Mouse (Mus musculus): ENCODE data around the gene Hydin. TPM values are rescaled to one million over a fixed set of nuclear protein-coding genes. Genes with fewer than 3 reads are reported as not detected.
"Not testable (repeated sequence)": the region's sequence is repeated elsewhere in the genome, so short reads cannot be mapped to it uniquely, and the experiment has no call there.

Gene Hydin
- polyA plus RNA-seq, 2 experiments = 0.01 TPM; not detected in 1

GRCm38 (mm10) chr8:110350725-110351124, 83.9 kb downstream of the Hydin start:
- H3K27me3 ChIP-seq (ENCODE audit: control insufficient read depth, insufficient read depth, low read length) = no peaks in the 10 kb centered on the region
- DNase-seq (ENCODE audit: low spot score) (no peak), ATAC-seq (ENCODE audit: low FRiP score, low read depth) (no peak)
- no peak for TF ChIP-seq POLR2A (IDR thresholded peaks at IDR 0.05; ENCODE audit: borderline replicate concordance, extremely low read depth, insufficient read depth, insufficient read length)
- H3K4me1 ChIP-seq (ENCODE audit: control insufficient read depth, insufficient read depth, low read length) = no peaks in the 10 kb centered on the region
- 86% methylated on average over 3 of the region's 3 CpGs for WGBS
- no peak overlapping the region for H3K9ac ChIP-seq (ENCODE audit: low read depth, low read length, severe bottlenecking)
- no peak overlapping the region for H3K27ac ChIP-seq (replicated peaks; ENCODE audit: low read depth, low read length)
- H3K4me2 ChIP-seq (replicated peaks; ENCODE audit: low read depth, low read length, severe bottlenecking) = no peak overlapping the region
- H3K36me3 ChIP-seq (ENCODE audit: control insufficient read depth, insufficient read depth, low read length) = no peaks in the 10 kb centered on the region
- no peak overlapping the region for H3K4me3 ChIP-seq (replicated peaks; ENCODE audit: low read length)
- H3K9me3 ChIP-seq (ENCODE audit: control insufficient read depth, low read length) = no peaks in the 10 kb centered on the region

GRCm38 (mm10) chr8:110351909-110352308, 85.1 kb downstream of the Hydin start:
- Histone ChIP-seq H3K27me3 (ENCODE audit: control insufficient read depth, insufficient read depth, low read length) (no peaks in the 10 kb centered on the region), H3K9me3 (ENCODE audit: control insufficient read depth, low read length) (no peaks in the 10 kb centered on the region), H3K4me1 (ENCODE audit: control insufficient read depth, insufficient read depth, low read length) (no peaks in the 10 kb centered on the region), H3K36me3 (ENCODE audit: control insufficient read depth, insufficient read depth, low read length) (no peaks in the 10 kb centered on the region), H3K4me2 (replicated peaks; ENCODE audit: low read depth, low read length, severe bottlenecking) (no peak overlapping the region), H3K4me3 (replicated peaks; ENCODE audit: low read length) (no peak overlapping the region), H3K9ac (ENCODE audit: low read depth, low read length, severe bottlenecking) (no peak overlapping the region), H3K27ac (replicated peaks; ENCODE audit: low read depth, low read length) (no peak overlapping the region)
- ATAC-seq (ENCODE audit: low FRiP score, low read depth) (no peak), DNase-seq (ENCODE audit: low spot score) (no peak)
- TF ChIP-seq POLR2A (IDR thresholded peaks at IDR 0.05; ENCODE audit: borderline replicate concordance, extremely low read depth, insufficient read depth, insufficient read length) = no peak
- WGBS = 79% methylated on average over 5 of the region's 5 CpGs

- H3K4me1 ChIP-seq (ENCODE audit: control insufficient read depth, insufficient read depth, low read length) = no peaks in the 10 kb centered on the region
These were observed 96.2 kb downstream of the Hydin start for GRCm38 (mm10) chr8:110362975-110363374.

GRCm38 (mm10) chr8:110372836-110373235, 106.1 kb downstream of the Hydin start:
- Histone ChIP-seq H3K9me3 (ENCODE audit: control insufficient read depth, low read length) (no peaks in the 10 kb centered on the region), H3K36me3 (ENCODE audit: control insufficient read depth, insufficient read depth, low read length) (no peaks in the 10 kb centered on the region), H3K27ac (replicated peaks; ENCODE audit: low read depth, low read length) (no peak overlapping the region), H3K27me3 (ENCODE audit: control insufficient read depth, insufficient read depth, low read length) (no peaks in the 10 kb centered on the region), H3K4me2 (replicated peaks; ENCODE audit: low read depth, low read length, severe bottlenecking) (no peak overlapping the region), H3K4me3 (replicated peaks; ENCODE audit: low read length) (no peak overlapping the region), H3K9ac (ENCODE audit: low read depth, low read length, severe bottlenecking) (no peak overlapping the region), H3K4me1 (ENCODE audit: control insufficient read depth, insufficient read depth, low read length) (no peaks in the 10 kb centered on the region)
- no peak for DNase-seq (ENCODE audit: low spot score)
- TF ChIP-seq POLR2A (IDR thresholded peaks at IDR 0.05; ENCODE audit: borderline replicate concordance, extremely low read depth, insufficient read depth, insufficient read length) = no peak
- ATAC-seq (ENCODE audit: low FRiP score, low read depth) = no peak
- 85% methylated on average over 13 of the region's 13 CpGs for WGBS

More at GRCm38 (mm10) chr8:110362975-110363374, 96.2 kb downstream of the Hydin start:
- Histone ChIP-seq H3K4me3 (replicated peaks; ENCODE audit: low read length) (no peak overlapping the region), H3K27ac (replicated peaks; ENCODE audit: low read depth, low read length) (no peak overlapping the region), H3K4me2 (replicated peaks; ENCODE audit: low read depth, low read length, severe bottlenecking) (no peak overlapping the region), H3K9me3 (ENCODE audit: control insufficient read depth, low read length) (no peaks in the 10 kb centered on the region), H3K36me3 (ENCODE audit: control insufficient read depth, insufficient read depth, low read length) (no peaks in the 10 kb centered on the region), H3K27me3 (ENCODE audit: control insufficient read depth, insufficient read depth, low read length) (no peaks in the 10 kb centered on the region), H3K9ac (ENCODE audit: low read depth, low read length, severe bottlenecking) (no peak overlapping the region)
- DNase-seq (ENCODE audit: low spot score) (no peak), ATAC-seq (ENCODE audit: low FRiP score, low read depth) (no peak)
- 84% methylated on average over 4 of the region's 4 CpGs for WGBS
- no peak for TF ChIP-seq POLR2A (IDR thresholded peaks at IDR 0.05; ENCODE audit: borderline replicate concordance, extremely low read depth, insufficient read depth, insufficient read length)

- Histone ChIP-seq H3K9me3 (ENCODE audit: control insufficient read depth, low read length) (no peaks in the 10 kb centered on the region), H3K4me3 (replicated peaks; ENCODE audit: low read length) (no peak overlapping the region), H3K36me3 (ENCODE audit: control insufficient read depth, insufficient read depth, low read length) (no peaks in the 10 kb centered on the region), H3K4me2 (replicated peaks; ENCODE audit: low read depth, low read length, severe bottlenecking) (no peak overlapping the region), H3K27ac (replicated peaks; ENCODE audit: low read depth, low read length) (no peak overlapping the region), H3K4me1 (ENCODE audit: control insufficient read depth, insufficient read depth, low read length) (no peaks in the 10 kb centered on the region), H3K27me3 (ENCODE audit: control insufficient read depth, insufficient read depth, low read length) (no peaks in the 10 kb centered on the region), H3K9ac (ENCODE audit: low read depth, low read length, severe bottlenecking) (no peak overlapping the region)
- 89% methylated on average over 4 of the region's 4 CpGs for WGBS
- DNase-seq (ENCODE audit: low spot score) = no peak
- no peak for TF ChIP-seq POLR2A (IDR thresholded peaks at IDR 0.05; ENCODE audit: borderline replicate concordance, extremely low read depth, insufficient read depth, insufficient read length)
- ATAC-seq (ENCODE audit: low FRiP score, low read depth) = no peak
These were observed 106.9 kb downstream of the Hydin start for GRCm38 (mm10) chr8:110373695-110374094.

- Histone ChIP-seq H3K9me3 (ENCODE audit: control insufficient read depth, low read length) (no peaks in the 10 kb centered on the region), H3K36me3 (ENCODE audit: control insufficient read depth, insufficient read depth, low read length) (no peaks in the 10 kb centered on the region), H3K27ac (replicated peaks; ENCODE audit: low read depth, low read length) (no peak overlapping the region), H3K27me3 (ENCODE audit: control insufficient read depth, insufficient read depth, low read length) (no peaks in the 10 kb centered on the region), H3K9ac (ENCODE audit: low read depth, low read length, severe bottlenecking) (no peak overlapping the region), H3K4me2 (replicated peaks; ENCODE audit: low read depth, low read length, severe bottlenecking) (no peak overlapping the region), H3K4me1 (ENCODE audit: control insufficient read depth, insufficient read depth, low read length) (no peaks in the 10 kb centered on the region), H3K4me3 (replicated peaks; ENCODE audit: low read length) (no peak overlapping the region)
- DNase-seq (ENCODE audit: low spot score) = no peak
- no peak for ATAC-seq (ENCODE audit: low FRiP score, low read depth)
- WGBS = 66% methylated on average over 8 of the region's 8 CpGs
- no peak for TF ChIP-seq POLR2A (IDR thresholded peaks at IDR 0.05; ENCODE audit: borderline replicate concordance, extremely low read depth, insufficient read depth, insufficient read length)
These were observed 116.0 kb downstream of the Hydin start for GRCm38 (mm10) chr8:110382751-110383150.

- H3K4me3 ChIP-seq (replicated peaks; ENCODE audit: low read length); H3K27me3 ChIP-seq (ENCODE audit: control insufficient read depth, insufficient read depth, low read length); H3K9ac ChIP-seq (ENCODE audit: low read depth, low read length, severe bottlenecking); H3K27ac ChIP-seq (replicated peaks; ENCODE audit: low read depth, low read length); H3K4me2 ChIP-seq (replicated peaks; ENCODE audit: low read depth, low read length, severe bottlenecking); DNase-seq (ENCODE audit: low spot score); H3K9me3 ChIP-seq (ENCODE audit: control insufficient read depth, low read length); H3K4me1 ChIP-seq (ENCODE audit: control insufficient read depth, insufficient read depth, low read length); ATAC-seq (ENCODE audit: low FRiP score, low read depth); H3K36me3 ChIP-seq (ENCODE audit: control insufficient read depth, insufficient read depth, low read length): not testable (repeated sequence)
- 87% methylated on average over 6 of the region's 6 CpGs for WGBS
These were observed 117.9 kb downstream of the Hydin start for GRCm38 (mm10) chr8:110384632-110385031.
